Mouse (Mus musculus): ENCODE results near the gene Mmaa.

Mmaa gene

GRCm38 (mm10) chr8:79256076-79256705 lies 38.5 kb downstream of the Mmaa start:
- no peak for TF ChIP-seq NANOG (IDR thresholded peaks at IDR 0.05; ENCODE audit: borderline replicate concordance, low read length)
- no peak for TF ChIP-seq POU5F1 (IDR thresholded peaks at IDR 0.05; ENCODE audit: borderline replicate concordance, low read length)
- TF ChIP-seq CTCF (conservative IDR thresholded peaks at IDR 0.05; ENCODE audit: low read length) = no peak
- H3K4me1 ChIP-seq (replicated peaks; ENCODE audit: low read depth, low read length) = no peaks in the 10 kb centered on the region
- H3K4me3 ChIP-seq (replicated peaks; ENCODE audit: low read length) = no peak overlapping the region
- no peaks in the 10 kb centered on the region for H3K27me3 ChIP-seq (ENCODE audit: insufficient read depth, low read length)
- H3K36me3 ChIP-seq (ENCODE audit: insufficient read depth, low read length) = no peaks in the 10 kb centered on the region
- H3K9me3 ChIP-seq (ENCODE audit: low read length) = no peaks in the 10 kb centered on the region

GRCm38 (mm10) chr8:79253742-79254141 lies 41.0 kb downstream of the Mmaa start:
- H3K9me3 ChIP-seq (ENCODE audit: low read length) = no peaks in the 10 kb centered on the region
- TF ChIP-seq POU5F1 (IDR thresholded peaks at IDR 0.05; ENCODE audit: borderline replicate concordance, low read length) = no peak
- TF ChIP-seq CTCF (conservative IDR thresholded peaks at IDR 0.05; ENCODE audit: low read length) = no peak
- no peak for TF ChIP-seq NANOG (IDR thresholded peaks at IDR 0.05; ENCODE audit: borderline replicate concordance, low read length)
- H3K36me3 ChIP-seq (ENCODE audit: insufficient read depth, low read length) = no peaks in the 10 kb centered on the region
- H3K4me1 ChIP-seq (replicated peaks; ENCODE audit: low read depth, low read length) = no peaks in the 10 kb centered on the region
- no peak overlapping the region for H3K4me3 ChIP-seq (replicated peaks; ENCODE audit: low read length)
- no peaks in the 10 kb centered on the region for H3K27me3 ChIP-seq (ENCODE audit: insufficient read depth, low read length)

GRCm38 (mm10) chr8:79248470-79248869 lies 46.3 kb downstream of the Mmaa start, which contains the start of gene 1700011L22Rik:
1700011L22Rik (minus strand) TSS chr8:79248570.
- H3K4me1 ChIP-seq (replicated peaks; ENCODE audit: low read depth, low read length) = no peaks in the 10 kb centered on the region
- no peaks in the 10 kb centered on the region for H3K27me3 ChIP-seq (ENCODE audit: insufficient read depth, low read length)
- no peaks in the 10 kb centered on the region for H3K9me3 ChIP-seq (ENCODE audit: low read length)
- TF ChIP-seq POU5F1 (IDR thresholded peaks at IDR 0.05; ENCODE audit: borderline replicate concordance, low read length) = no peak
- TF ChIP-seq NANOG (IDR thresholded peaks at IDR 0.05; ENCODE audit: borderline replicate concordance, low read length) = no peak
- no peak for TF ChIP-seq CTCF (conservative IDR thresholded peaks at IDR 0.05; ENCODE audit: low read length)
- H3K36me3 ChIP-seq (ENCODE audit: insufficient read depth, low read length) = no peaks in the 10 kb centered on the region
- H3K4me3 ChIP-seq (replicated peaks; ENCODE audit: low read length) = no peak within 1 kb of the TSS

DNA sequence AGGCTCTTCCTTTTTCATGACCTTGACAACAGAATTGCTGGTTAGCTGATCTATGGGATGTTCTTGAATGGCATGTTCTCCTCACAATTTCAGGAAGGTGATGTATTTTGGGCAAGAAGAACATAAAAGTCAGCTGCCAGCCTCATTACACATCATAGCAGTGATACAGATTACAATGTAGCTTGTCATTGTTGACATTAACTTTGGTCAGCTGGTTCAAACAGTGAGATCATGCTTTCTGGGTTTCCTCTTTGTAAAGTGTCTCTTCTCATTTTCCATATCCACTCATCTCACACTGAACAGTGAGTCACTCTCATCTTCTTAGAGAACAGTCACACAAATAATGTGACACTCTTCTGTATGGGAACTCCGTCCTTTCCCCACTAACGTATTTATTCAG lies 51.3 kb downstream of the Mmaa start:
- no peak overlapping the region for H3K4me3 ChIP-seq (replicated peaks; ENCODE audit: low read length)
- TF ChIP-seq POU5F1 (IDR thresholded peaks at IDR 0.05; ENCODE audit: borderline replicate concordance, low read length) (no peak), CTCF (conservative IDR thresholded peaks at IDR 0.05; ENCODE audit: low read length) (no peak), NANOG (IDR thresholded peaks at IDR 0.05; ENCODE audit: borderline replicate concordance, low read length) (no peak)
- no peaks in the 10 kb centered on the region for H3K27me3 ChIP-seq (ENCODE audit: insufficient read depth, low read length)
- H3K36me3 ChIP-seq (ENCODE audit: insufficient read depth, low read length) = no peaks in the 10 kb centered on the region
- no peaks in the 10 kb centered on the region for H3K9me3 ChIP-seq (ENCODE audit: low read length)
- H3K4me1 ChIP-seq (replicated peaks; ENCODE audit: low read depth, low read length) = no peaks in the 10 kb centered on the region

GRCm38 (mm10) chr8:79239996-79240395 lies 54.7 kb downstream of the Mmaa start:
- Histone ChIP-seq H3K9me3 (ENCODE audit: low read length) (no peaks in the 10 kb centered on the region), H3K4me1 (replicated peaks; ENCODE audit: low read depth, low read length) (no peaks in the 10 kb centered on the region), H3K36me3 (ENCODE audit: insufficient read depth, low read length) (no peaks in the 10 kb centered on the region), H3K4me3 (replicated peaks; ENCODE audit: low read length) (no peak overlapping the region), H3K27me3 (ENCODE audit: insufficient read depth, low read length) (no peaks in the 10 kb centered on the region)
- TF ChIP-seq NANOG (IDR thresholded peaks at IDR 0.05; ENCODE audit: borderline replicate concordance, low read length) (no peak), CTCF (conservative IDR thresholded peaks at IDR 0.05; ENCODE audit: low read length) (no peak), POU5F1 (IDR thresholded peaks at IDR 0.05; ENCODE audit: borderline replicate concordance, low read length) (no peak)

GRCm38 (mm10) chr8:79239320-79239719 lies 55.4 kb downstream of the Mmaa start:
- no peaks in the 10 kb centered on the region for H3K27me3 ChIP-seq (ENCODE audit: insufficient read depth, low read length)
- H3K9me3 ChIP-seq (ENCODE audit: low read length) = no peaks in the 10 kb centered on the region
- H3K4me3 ChIP-seq (replicated peaks; ENCODE audit: low read length) = no peak overlapping the region
- no peaks in the 10 kb centered on the region for H3K4me1 ChIP-seq (replicated peaks; ENCODE audit: low read depth, low read length)
- H3K36me3 ChIP-seq (ENCODE audit: insufficient read depth, low read length) = no peaks in the 10 kb centered on the region
- TF ChIP-seq CTCF (conservative IDR thresholded peaks at IDR 0.05; ENCODE audit: low read length) (no peak), POU5F1 (IDR thresholded peaks at IDR 0.05; ENCODE audit: borderline replicate concordance, low read length) (no peak), NANOG (IDR thresholded peaks at IDR 0.05; ENCODE audit: borderline replicate concordance, low read length) (no peak)

- TF ChIP-seq NANOG (IDR thresholded peaks at IDR 0.05; ENCODE audit: borderline replicate concordance, low read length) = no peak
- TF ChIP-seq CTCF (conservative IDR thresholded peaks at IDR 0.05; ENCODE audit: low read length) = no peak
- TF ChIP-seq POU5F1 (IDR thresholded peaks at IDR 0.05; ENCODE audit: borderline replicate concordance, low read length) = no peak
- no peak overlapping the region for H3K4me3 ChIP-seq (replicated peaks; ENCODE audit: low read length)
- H3K27me3 ChIP-seq (ENCODE audit: insufficient read depth, low read length) = no peaks in the 10 kb centered on the region
- H3K9me3 ChIP-seq (ENCODE audit: low read length) = peaks cover 27% of the 10 kb centered on the region
- peaks cover 14% of the 10 kb centered on the region for H3K4me1 ChIP-seq (replicated peaks; ENCODE audit: low read depth, low read length)
- no peaks in the 10 kb centered on the region for H3K36me3 ChIP-seq (ENCODE audit: insufficient read depth, low read length)
These were observed 65.4 kb downstream of the Mmaa start for GRCm38 (mm10) chr8:79229266-79229888.

GRCm38 (mm10) chr8:79227916-79228315 lies 66.8 kb downstream of the Mmaa start:
- Histone ChIP-seq H3K27me3 (ENCODE audit: insufficient read depth, low read length) (no peaks in the 10 kb centered on the region), H3K4me3 (replicated peaks; ENCODE audit: low read length) (no peak overlapping the region), H3K9me3 (ENCODE audit: low read length) (peaks cover 22% of the 10 kb centered on the region), H3K4me1 (replicated peaks; ENCODE audit: low read depth, low read length) (peaks cover 14% of the 10 kb centered on the region), H3K36me3 (ENCODE audit: insufficient read depth, low read length) (no peaks in the 10 kb centered on the region)
- TF ChIP-seq NANOG (IDR thresholded peaks at IDR 0.05; ENCODE audit: borderline replicate concordance, low read length) (no peak), POU5F1 (IDR thresholded peaks at IDR 0.05; ENCODE audit: borderline replicate concordance, low read length) (no peak), CTCF (conservative IDR thresholded peaks at IDR 0.05; ENCODE audit: low read length) (no peak)
